Comparison of ENCODE assay signal across 25 mouse cellular contexts in genomic region chr11:70820120-70820519, GRCm38 (mm10). TPM values are rescaled to one million over a fixed set of nuclear protein-coding genes. Genes with fewer than 3 reads are reported as not detected.
DNase-seq lines count a peak whose midpoint lies in the region; ATAC-seq and TF ChIP-seq lines count a peak whose summit lies in the region.
"Had no signal": no experiment of that assay in that cellular context is flagged by ENCODE, and none has a peak within 500 bp of the region (broad histone marks: within the 10 kb centered on the region; RNA-seq: fewer than 3 reads in every experiment).

No protein-coding gene starts in this region.

- no peak overlapping the region for H3K9ac ChIP-seq in intestine, embryonic 15.5 days
- no peak overlapping the region for H3K9ac ChIP-seq in intestine, embryonic 16.5 days (ENCODE audit: low read depth, low read length)
- no peak overlapping the region for H3K9ac ChIP-seq in intestine, postnatal 0 days (ENCODE audit: low read depth, low read length)
- H3K9ac ChIP-seq in forebrain, embryonic 16.5 days (replicated peaks; ENCODE audit: low read depth, low read length) = no peak overlapping the region

- ATAC-seq in intestine, embryonic 15.5 days = peak; percentile 68
- ATAC-seq in intestine, embryonic 16.5 days = peak; percentile 75
- peak; percentile 79 for ATAC-seq in intestine, postnatal 0 days
- ATAC-seq in forebrain, embryonic 16.5 days = no peak
- ATAC-seq: activated CD4-positive, CD25-positive, alpha-beta regulatory T cell, adult 4 months; CD4-positive, CD25-positive, alpha-beta regulatory T cell, adult 4 months; Patski had no signal

- TF ChIP-seq CTCF in intestine, postnatal 0 days (IDR thresholded peaks at IDR 0.05; ENCODE audit: low read depth) = no peak

- H3K27me3 ChIP-seq in intestine, embryonic 15.5 days (replicated peaks) = no peaks in the 10 kb centered on the region
- no peaks in the 10 kb centered on the region for H3K27me3 ChIP-seq in intestine, embryonic 16.5 days (replicated peaks; ENCODE audit: control insufficient read depth, insufficient read depth, low read length)
- no peaks in the 10 kb centered on the region for H3K27me3 ChIP-seq in intestine, postnatal 0 days (replicated peaks; ENCODE audit: control insufficient read depth, insufficient read depth, low read length)
- H3K27me3 ChIP-seq in forebrain, embryonic 16.5 days (replicated peaks; ENCODE audit: control insufficient read depth, insufficient read depth, low read length) = no peaks in the 10 kb centered on the region
- H3K27me3 ChIP-seq: Patski had no signal

- no peaks in the 10 kb centered on the region for H3K36me3 ChIP-seq in intestine, embryonic 15.5 days
- H3K36me3 ChIP-seq in intestine, embryonic 16.5 days (ENCODE audit: control insufficient read depth, insufficient read depth, low read length) = no peaks in the 10 kb centered on the region
- H3K36me3 ChIP-seq in intestine, postnatal 0 days (ENCODE audit: control insufficient read depth, insufficient read depth) = no peaks in the 10 kb centered on the region
- H3K36me3 ChIP-seq in forebrain, embryonic 16.5 days (ENCODE audit: control insufficient read depth, insufficient read depth) = no peaks in the 10 kb centered on the region
- H3K36me3 ChIP-seq: G1E had no signal

- 58% methylated on average over 8 of the region's 8 CpGs for WGBS in intestine, embryonic 15.5 days
- 54% methylated on average over 8 of the region's 8 CpGs for WGBS in intestine, embryonic 16.5 days
- WGBS in intestine, postnatal 0 days = 37% methylated on average over 8 of the region's 8 CpGs
- WGBS in forebrain, embryonic 16.5 days = 81% methylated on average over 8 of the region's 8 CpGs

- H3K27ac ChIP-seq in intestine, embryonic 15.5 days = peak overlapping the region; percentile 52; the same call in 1 of the 2 replicates
- peak overlapping the region; percentile 86 for H3K27ac ChIP-seq in intestine, embryonic 16.5 days (ENCODE audit: low read length)
- peak overlapping the region; percentile 42 for H3K27ac ChIP-seq in intestine, postnatal 0 days (ENCODE audit: low read depth, low read length)
- no peak overlapping the region for H3K27ac ChIP-seq in forebrain, embryonic 16.5 days (ENCODE audit: low read length)

- H3K9me3 ChIP-seq in intestine, embryonic 15.5 days = no peaks in the 10 kb centered on the region
- no peaks in the 10 kb centered on the region for H3K9me3 ChIP-seq in intestine, embryonic 16.5 days (ENCODE audit: control insufficient read depth, low read length)
- no peaks in the 10 kb centered on the region for H3K9me3 ChIP-seq in intestine, postnatal 0 days (ENCODE audit: control insufficient read depth)
- H3K9me3 ChIP-seq in forebrain, embryonic 16.5 days (ENCODE audit: control insufficient read depth, low read length) = no peaks in the 10 kb centered on the region
- H3K9me3 ChIP-seq: G1E had no signal

- peaks cover 5% of the 10 kb centered on the region; the same call in 1 of the 2 replicates for H3K4me1 ChIP-seq in intestine, embryonic 15.5 days (replicated peaks)
- H3K4me1 ChIP-seq in intestine, embryonic 16.5 days (ENCODE audit: control insufficient read depth, insufficient read depth, low read length) = peaks cover 6% of the 10 kb centered on the region; the same call in 1 of the 2 replicates
- H3K4me1 ChIP-seq in intestine, postnatal 0 days (replicated peaks; ENCODE audit: control insufficient read depth, insufficient read depth, low read length) = no peaks in the 10 kb centered on the region; the same call in 1 of the 2 replicates
- no peaks in the 10 kb centered on the region for H3K4me1 ChIP-seq in forebrain, embryonic 16.5 days (replicated peaks; ENCODE audit: control insufficient read depth, insufficient read depth, low read length)

- H3K4me3 ChIP-seq in intestine, embryonic 15.5 days (replicated peaks) = no peak overlapping the region
- H3K4me3 ChIP-seq in intestine, embryonic 16.5 days (ENCODE audit: low read length) = no peak overlapping the region
- no peak overlapping the region for H3K4me3 ChIP-seq in intestine, postnatal 0 days (ENCODE audit: low read depth, low read length)
- H3K4me3 ChIP-seq in forebrain, embryonic 16.5 days (replicated peaks; ENCODE audit: low read length) = no peak overlapping the region

- peak; percentile 72 for DNase-seq in heart, adult 11 months
- no peak for DNase-seq in heart, postnatal 14 days
- no peak for DNase-seq in right cerebral cortex, postnatal 14 days
- DNase-seq in layer of hippocampus, postnatal 10 days (ENCODE audit: low spot score in 2 of 2) = no peak
- DNase-seq: adrenal gland, adult 2 months; adrenal gland, adult 8-10 months; adrenal gland, postnatal 10 days; adrenal gland, postnatal 14 days; adrenal gland, postnatal 25 days; adrenal gland, postnatal 36 days; B cell, adult 2 months; cerebellum, adult 11 months; cerebellum, adult 11-12 months had no signal

- intact Hi-C loops in heart, postnatal 14 days (cut with DNase I) = no loop called here

- H3K4me2 ChIP-seq in intestine, embryonic 15.5 days (replicated peaks) = no peak overlapping the region
- no peak overlapping the region for H3K4me2 ChIP-seq in intestine, embryonic 16.5 days (ENCODE audit: low read depth, low read length)
- no peak overlapping the region for H3K4me2 ChIP-seq in intestine, postnatal 0 days (replicated peaks; ENCODE audit: low read depth)
- H3K4me2 ChIP-seq in forebrain, embryonic 16.5 days (ENCODE audit: low read length) = no peak overlapping the region

RNA-seq across cellular contexts. Expression of gene Scimp, which starts 7.7 kb away (rescaled TPM):
- total RNA-seq in heart, postnatal 14 days (2021) = under 1 TPM; 0.29 to 0.55 TPM
- 0.70 and 0.88 TPM in 2 replicates for polyA plus RNA-seq in intestine, embryonic 15.5 days (2015; fragmentation: Nextera tagmentation; extraction: Ambion mirVana)
- polyA plus RNA-seq in intestine, embryonic 16.5 days (2015; fragmentation: Nextera tagmentation; extraction: Ambion mirVana) = 0.37 and 1.0 TPM in 2 replicates
- 1.9 and 2.0 TPM in 2 replicates for polyA plus RNA-seq in intestine, postnatal 0 days (2015; fragmentation: Nextera tagmentation; extraction: Ambion mirVana)
- not detected in 2 replicates for polyA plus RNA-seq in forebrain, embryonic 16.5 days (2015; fragmentation: Nextera tagmentation; extraction: Ambion mirVana)
- total RNA-seq in layer of hippocampus, postnatal 10 days (2021) = not detected
- total RNA-seq: ES-E14, G1E, MEL had no signal
- polyA plus RNA-seq: brain, embryonic 14.5 days; C2C12; G1E had no signal

RNA-seq across cellular contexts. Expression of gene Rabep1, which starts 24.5 kb away (rescaled TPM):
- 10 to 100 TPM; 32.8 to 34.8 TPM for total RNA-seq in heart, postnatal 14 days (2021)
- polyA plus RNA-seq in intestine, embryonic 15.5 days (2015; fragmentation: Nextera tagmentation; extraction: Ambion mirVana) = 51.4 and 53.9 TPM in 2 replicates
- 55.8 and 60.7 TPM in 2 replicates for polyA plus RNA-seq in intestine, embryonic 16.5 days (2015; fragmentation: Nextera tagmentation; extraction: Ambion mirVana)
- polyA plus RNA-seq in intestine, postnatal 0 days (2015; fragmentation: Nextera tagmentation; extraction: Ambion mirVana) = 90.9 and 104 TPM in 2 replicates
- 77.9 and 82.8 TPM in 2 replicates for polyA plus RNA-seq in forebrain, embryonic 16.5 days (2015; fragmentation: Nextera tagmentation; extraction: Ambion mirVana)
- total RNA-seq in layer of hippocampus, postnatal 10 days (2021) = 100 to 1,000 TPM; 115 to 117 TPM

RNA-seq across cellular contexts. Expression of gene Zfp3, which starts 56.1 kb away (rescaled TPM):
- 1 to 10 TPM; 8.3 to 8.7 TPM for total RNA-seq in heart, postnatal 14 days (2021)
- polyA plus RNA-seq in intestine, embryonic 15.5 days (2015; fragmentation: Nextera tagmentation; extraction: Ambion mirVana) = 5.3 and 6.2 TPM in 2 replicates
- polyA plus RNA-seq in intestine, embryonic 16.5 days (2015; fragmentation: Nextera tagmentation; extraction: Ambion mirVana) = 4.8 and 5.3 TPM in 2 replicates
- polyA plus RNA-seq in intestine, postnatal 0 days (2015; fragmentation: Nextera tagmentation; extraction: Ambion mirVana) = 4.4 and 5.0 TPM in 2 replicates
- polyA plus RNA-seq in forebrain, embryonic 16.5 days (2015; fragmentation: Nextera tagmentation; extraction: Ambion mirVana) = 18.2 and 18.9 TPM in 2 replicates
- total RNA-seq in layer of hippocampus, postnatal 10 days (2021) = 10 to 100 TPM; 16.2 to 17.4 TPM
